Mouse (Mus musculus) intestine, postnatal 0 days (tissue): ENCODE data around the gene Tspan18. TPM values are rescaled to one million over a fixed set of nuclear protein-coding genes. Genes with fewer than 3 reads are reported as not detected.

ENCODE experiments used
- ATAC-seq: fragments of 200-750 bp; cut with Nextera tagmentation; 2 replicates; pipeline ENCODE4 v1.8.0; 2017; ENCODE audit warnings: mild to moderate bottlenecking, moderate TSS enrichment, moderate library complexity
- H3K27ac ChIP-seq: fragments of 300-500 bp; sonication (generic); 2 replicates; pipeline ENCODE4 v1.5.1; 2014; ENCODE audit warnings: mild to moderate bottlenecking, low read depth, low read length, moderate library complexity
- H3K27me3 ChIP-seq: fragments of 300-500 bp; sonication (generic); replicated peaks from 2 replicates; pipeline ENCODE4 v1.6.1; 2014; ENCODE audit warnings: low read length, mixed read lengths; ENCODE audit not compliant: control insufficient read depth, insufficient read depth
- H3K36me3 ChIP-seq: fragments of 300-500 bp; sonication (generic); 2 replicates; pipeline ENCODE4 v1.6.1; 2014; ENCODE audit warnings: mild to moderate bottlenecking, moderate library complexity; ENCODE audit not compliant: control insufficient read depth, insufficient read depth
- H3K4me1 ChIP-seq: fragments of 300-500 bp; sonication (generic); replicated peaks from 2 replicates; pipeline ENCODE4 v1.6.1; 2014; ENCODE audit warnings: antibody characterized with exemption, low read length, mixed read lengths; ENCODE audit not compliant: control insufficient read depth, insufficient read depth
- H3K4me2 ChIP-seq: fragments of 300-500 bp; sonication (generic); replicated peaks from 2 replicates; pipeline ENCODE4 v1.6.1; 2014; ENCODE audit warnings: low read depth, mild to moderate bottlenecking, moderate library complexity
- H3K4me3 ChIP-seq: fragments of 300-500 bp; sonication (generic); 2 replicates; pipeline ENCODE4 v1.5.1; 2014; ENCODE audit warnings: low read depth, low read length
- H3K9ac ChIP-seq: fragments of 300-500 bp; sonication (generic); 2 replicates; pipeline ENCODE4 v1.6.1; 2014; ENCODE audit warnings: mild to moderate bottlenecking, low read depth, low read length
- H3K9me3 ChIP-seq: fragments of 300-500 bp; sonication (generic); 2 replicates; pipeline ENCODE4 v1.6.1; 2016; ENCODE audit warnings: mixed run types; ENCODE audit not compliant: control insufficient read depth
- CTCF ChIP-seq: sonication (generic); IDR thresholded peaks from 2 replicates; pipeline ENCODE4 v1.5.1; 2016; ENCODE audit warnings: low read depth, mild to moderate bottlenecking, control low read depth, antibody characterized with exemption, moderate library complexity
- WGBS: fragments of 180-500 bp; shearing (Covaris S2); extraction: QIAGEN DNeasy Blood & Tissue Kit; methylation state at CpG from one replicate; pipeline ENCODE4 v1.1.7; 2014; 5-methylcytosine and 5-hydroxymethylcytosine counted together
- polyA plus RNA-seq: library from polyadenylated mRNA; unstranded; fragments of >200 nt; fragmentation: Nextera tagmentation; extraction: Ambion mirVana; gene quantifications from 2 replicates; pipeline ENCODE4 v1.2.1, GENCODE M21; 2015

Tspan18 gene
- polyA plus RNA-seq, 1 experiment from 2014 or later: 18.0 TPM

- Histone ChIP-seq H3K27ac (0 out of 2 replicates have a peak overlapping the region, but pooled peaks have one; percentile 4), H3K4me1 (peaks cover 9% of the 10 kb centered on the region; the same call in 1 of the 2 replicates), H3K9ac (no peak overlapping the region), H3K4me2 (no peak overlapping the region), H3K27me3 (no peaks in the 10 kb centered on the region), H3K4me3 (no peak overlapping the region), H3K36me3 (no peaks in the 10 kb centered on the region), H3K9me3 (no peaks in the 10 kb centered on the region)
- TF ChIP-seq CTCF: no peak
- no peak for ATAC-seq
- WGBS: 64% methylated on average over 8 of the region's 8 CpGs
These were observed 77.4 kb downstream of the Tspan18 start for GRCm38 (mm10) chr2:93256735-93257405.

DNA sequence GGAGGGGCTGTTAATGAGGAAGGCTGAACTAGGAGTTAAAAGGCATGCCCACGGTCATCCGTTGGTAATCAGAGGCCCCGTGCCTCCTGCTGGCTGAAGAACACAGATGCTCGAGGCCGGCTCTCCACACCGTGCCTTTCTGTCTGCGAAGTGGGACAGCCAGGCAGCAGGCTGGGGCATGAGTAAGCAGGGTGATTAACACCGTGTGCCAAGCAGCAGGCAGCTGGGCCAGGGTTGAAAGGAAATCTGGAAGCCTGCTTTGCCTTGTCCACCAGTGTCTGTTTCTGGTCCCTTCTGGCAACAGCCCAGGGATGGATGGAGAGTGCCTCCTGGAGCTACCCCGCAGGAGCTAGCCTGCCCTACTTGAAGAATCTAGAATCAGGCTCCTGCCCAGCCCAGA, 81.9 kb downstream of the Tspan18 start:
- TF ChIP-seq CTCF: no peak
- Histone ChIP-seq H3K4me1 (no peaks in the 10 kb centered on the region), H3K4me3 (no peak overlapping the region), H3K9me3 (no peaks in the 10 kb centered on the region), H3K9ac (no peak overlapping the region), H3K27ac (no peak overlapping the region), H3K36me3 (no peaks in the 10 kb centered on the region), H3K4me2 (no peak overlapping the region), H3K27me3 (no peaks in the 10 kb centered on the region)
- no peak for ATAC-seq
- 53% methylated on average over 9 of the region's 9 CpGs for WGBS

DNA sequence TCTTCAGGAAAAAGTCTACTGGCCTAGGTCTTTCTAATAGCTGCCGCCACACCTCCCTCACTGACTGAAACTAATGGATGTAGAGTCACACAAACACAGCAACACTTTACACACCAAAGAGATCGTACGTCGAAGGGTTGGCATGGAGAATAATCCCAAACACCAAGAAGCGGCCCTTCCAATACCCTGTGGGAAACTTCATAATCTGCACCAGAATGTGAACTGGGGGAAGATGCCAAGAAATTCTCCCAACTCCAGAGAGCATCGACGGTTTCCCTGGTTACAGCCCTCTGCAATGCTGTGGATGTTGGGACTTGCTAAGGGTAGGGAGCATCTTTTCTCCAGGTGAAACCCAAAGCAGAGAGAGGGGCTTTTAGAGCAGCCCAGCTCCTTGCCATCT, 83.7 kb downstream of the Tspan18 start:
- Histone ChIP-seq H3K4me1 (no peaks in the 10 kb centered on the region), H3K36me3 (no peaks in the 10 kb centered on the region), H3K27me3 (no peaks in the 10 kb centered on the region), H3K4me2 (no peak overlapping the region), H3K9me3 (no peaks in the 10 kb centered on the region), H3K27ac (no peak overlapping the region), H3K9ac (no peak overlapping the region), H3K4me3 (no peak overlapping the region)
- WGBS: 91% methylated on average over 7 of the region's 7 CpGs
- no peak for ATAC-seq
- TF ChIP-seq CTCF: no peak

- WGBS: 79% methylated on average over 6 of the region's 6 CpGs
- ATAC-seq: no peak
- H3K27ac ChIP-seq: no peak overlapping the region
- H3K4me1 ChIP-seq: no peaks in the 10 kb centered on the region
- H3K9ac ChIP-seq: no peak overlapping the region
- no peak for TF ChIP-seq CTCF
- no peaks in the 10 kb centered on the region for H3K9me3 ChIP-seq
- no peaks in the 10 kb centered on the region for H3K27me3 ChIP-seq
- no peak overlapping the region for H3K4me2 ChIP-seq
- no peaks in the 10 kb centered on the region for H3K36me3 ChIP-seq
- no peak overlapping the region for H3K4me3 ChIP-seq
These were observed 85.2 kb downstream of the Tspan18 start for GRCm38 (mm10) chr2:93249058-93249457.

DNA sequence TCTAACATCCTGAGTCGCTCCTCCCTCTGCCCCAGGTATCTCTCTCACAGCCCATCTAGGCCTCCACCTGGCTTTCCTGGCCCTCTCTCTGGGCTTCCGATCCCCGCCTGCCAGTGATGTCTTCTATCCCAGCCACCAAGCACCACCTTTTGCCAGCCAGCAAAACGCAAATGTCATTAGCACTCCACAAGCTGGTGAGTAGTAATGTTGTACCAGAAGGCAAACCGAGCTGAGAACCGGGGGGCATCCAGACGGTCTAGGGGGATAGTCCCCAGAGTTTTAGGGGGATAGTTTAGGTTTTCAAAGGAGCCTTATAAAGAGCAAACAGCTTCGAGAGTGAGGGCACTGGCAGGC, 90.2 kb downstream of the Tspan18 start:
- H3K9me3 ChIP-seq: no peaks in the 10 kb centered on the region
- H3K4me2 ChIP-seq: no peak overlapping the region
- no peaks in the 10 kb centered on the region for H3K36me3 ChIP-seq
- H3K27ac ChIP-seq: no peak overlapping the region
- no peak overlapping the region for H3K4me3 ChIP-seq
- no peak for ATAC-seq
- H3K4me1 ChIP-seq: no peaks in the 10 kb centered on the region
- 88% methylated on average over 8 of the region's 8 CpGs for WGBS
- H3K9ac ChIP-seq: no peak overlapping the region
- no peaks in the 10 kb centered on the region for H3K27me3 ChIP-seq
- TF ChIP-seq CTCF: no peak

GRCm38 (mm10) chr2:93243439-93244089, 90.7 kb downstream of the Tspan18 start:
- no peak for ATAC-seq
- H3K4me1 ChIP-seq: no peaks in the 10 kb centered on the region
- 82% methylated on average over 11 of the region's 11 CpGs for WGBS

More at GRCm38 (mm10) chr2:93243439-93244089, 90.7 kb downstream of the Tspan18 start:
- no peak overlapping the region for H3K9ac ChIP-seq
- no peak overlapping the region for H3K4me2 ChIP-seq
- no peak overlapping the region for H3K27ac ChIP-seq
- H3K4me3 ChIP-seq: no peak overlapping the region
- H3K36me3 ChIP-seq: no peaks in the 10 kb centered on the region
- H3K27me3 ChIP-seq: no peaks in the 10 kb centered on the region
- H3K9me3 ChIP-seq: no peaks in the 10 kb centered on the region
- no peak for TF ChIP-seq CTCF
